Mouse (Mus musculus) C2C12 (cell line): Measurements from ENCODE around the gene Krtap19-2.

ENCODE experiments used
- CTCF ChIP-seq: IDR thresholded peaks from one replicate; pipeline ENCODE4 v1.5.1; 2011; ENCODE audit not compliant: control insufficient read depth, insufficient read depth, insufficient read length
- FOSL1 ChIP-seq: IDR thresholded peaks from one replicate; pipeline ENCODE4 v1.8.0; 2011; ENCODE audit warnings: mild to moderate bottlenecking, low read length; ENCODE audit not compliant: poor library complexity, insufficient read depth, severe bottlenecking
- MAX ChIP-seq: IDR thresholded peaks from one replicate; pipeline ENCODE4 v1.6.1; 2011; ENCODE audit warnings: mild to moderate bottlenecking, control low read depth
- MYOD1 ChIP-seq: IDR thresholded peaks from one replicate; pipeline ENCODE4 v1.6.1; 2011; ENCODE audit warnings: low read depth; ENCODE audit not compliant: control insufficient read depth, insufficient read length
- MYOG ChIP-seq: IDR thresholded peaks from one replicate; pipeline ENCODE4 v1.6.1; 2011; ENCODE audit not compliant: control insufficient read depth, insufficient read length; ENCODE audit errors: extremely low read depth
- USF1 ChIP-seq: IDR thresholded peaks from one replicate; pipeline ENCODE4 v1.6.1; 2011; ENCODE audit warnings: low read depth, mild to moderate bottlenecking, control low read depth, moderate library complexity

DNA sequence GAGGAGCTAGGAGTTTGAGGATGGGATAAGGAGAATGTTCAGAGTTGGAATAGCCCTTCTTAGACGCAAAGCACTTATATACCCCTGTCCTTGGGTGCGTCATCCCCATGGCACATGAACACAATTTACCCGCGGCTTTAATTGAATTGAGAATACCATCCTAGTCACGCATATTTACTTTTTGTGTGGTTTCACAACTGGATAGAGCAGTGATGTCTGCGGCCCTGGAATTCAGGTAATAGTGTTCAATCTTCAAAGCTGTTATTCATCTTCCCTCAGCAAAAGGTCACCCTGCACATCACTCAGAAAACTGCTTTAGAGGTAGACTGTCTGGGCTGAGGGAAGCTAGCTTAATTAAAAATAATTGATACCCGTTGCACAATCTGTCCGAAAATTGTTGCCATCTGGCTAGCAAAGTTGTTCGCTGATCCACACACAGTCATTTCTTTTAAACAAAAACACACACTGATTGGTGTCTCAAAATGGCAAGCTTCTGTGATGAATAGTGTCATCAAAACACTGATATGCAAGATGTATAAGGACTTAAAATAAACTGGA lies 47.9 kb downstream of the Krtap19-2 start, which contains the start of gene Krtap14:
- TF ChIP-seq FOSL1 (no peak), CTCF (no peak), MYOG (no peak), USF1 (no peak), MAX (no peak), MYOD1 (no peak)
